Mouse (Mus musculus) cortical plate, adult 2 months (tissue): ENCODE data around the gene Grip1.

ENCODE experiments used
- CTCF ChIP-seq: fragments of 200-500 bp; IDR thresholded peaks from 2 replicates; pipeline ENCODE4 v1.5.1; 2011; ENCODE audit warnings: mild to moderate bottlenecking, control low read depth, low read length; ENCODE audit not compliant: insufficient read depth; ENCODE audit errors: extremely low read depth
- POLR2A ChIP-seq: fragments of 200-500 bp; IDR thresholded peaks from 2 replicates; pipeline ENCODE4 v1.6.1; 2011; ENCODE audit warnings: mild to moderate bottlenecking, low read length, control low read depth; ENCODE audit not compliant: insufficient read depth; ENCODE audit errors: extremely low read depth

DNA sequence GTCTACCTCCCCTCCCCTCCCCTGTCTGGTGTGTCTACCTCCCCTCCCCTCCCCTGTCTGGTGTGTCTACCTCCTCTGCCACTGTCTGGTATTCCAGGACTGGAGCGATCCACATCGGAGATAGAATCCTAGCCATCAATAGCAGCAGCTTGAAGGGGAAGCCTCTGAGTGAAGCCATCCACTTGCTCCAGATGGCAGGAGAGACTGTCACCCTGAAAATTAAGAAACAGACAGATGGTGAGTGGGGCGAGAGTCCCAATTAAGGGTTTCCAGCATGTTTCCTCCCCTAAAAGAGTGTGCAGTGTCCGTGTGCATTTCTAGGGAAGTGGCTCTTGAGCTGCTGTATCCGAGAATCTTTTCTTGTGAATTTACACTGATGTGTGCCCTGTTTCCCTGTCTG is 584.6 kb downstream of the Grip1 start:
- TF ChIP-seq CTCF, result no peak
- no peak for TF ChIP-seq POLR2A
